Mouse (Mus musculus): Measurements from ENCODE around the gene Kif1c.
"Not testable (repeated sequence)": the region's sequence is repeated elsewhere in the genome, so short reads cannot be mapped to it uniquely, and the experiment has no call there.

Gene Kif1c

DNA sequence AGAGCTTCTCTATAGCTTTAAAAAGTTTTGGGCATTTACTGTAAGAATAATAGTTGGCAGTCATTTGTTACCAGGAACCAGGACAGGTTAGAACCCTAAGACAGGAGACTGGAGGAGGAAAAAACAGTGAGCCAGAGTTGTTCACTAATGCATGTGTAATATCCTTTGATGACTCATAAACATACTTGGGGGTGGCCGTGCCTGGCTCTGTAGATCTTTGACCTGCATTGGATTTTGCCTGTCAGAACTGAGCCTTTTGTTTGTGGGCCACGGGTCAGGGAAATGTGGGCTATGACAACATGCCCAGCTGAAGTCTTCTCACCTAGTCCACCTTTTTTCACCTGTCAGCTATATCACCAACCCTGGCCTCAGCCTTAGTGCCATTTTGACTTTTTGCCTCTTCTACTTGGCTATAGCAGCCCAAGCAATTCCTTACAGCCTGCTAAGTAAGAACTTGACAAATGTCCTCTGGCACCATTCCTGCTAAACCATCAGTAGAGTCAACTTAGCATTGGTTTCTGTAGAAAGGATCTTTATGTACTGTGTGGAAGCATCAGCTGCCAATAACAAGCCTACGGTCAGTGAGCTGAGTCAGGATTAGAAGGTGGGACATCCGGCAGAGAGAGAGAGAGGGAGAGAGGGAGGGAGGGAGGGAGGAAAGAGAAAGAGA is 47.7 kb downstream of the Kif1c start:
- no peak for DNase-seq

DNA sequence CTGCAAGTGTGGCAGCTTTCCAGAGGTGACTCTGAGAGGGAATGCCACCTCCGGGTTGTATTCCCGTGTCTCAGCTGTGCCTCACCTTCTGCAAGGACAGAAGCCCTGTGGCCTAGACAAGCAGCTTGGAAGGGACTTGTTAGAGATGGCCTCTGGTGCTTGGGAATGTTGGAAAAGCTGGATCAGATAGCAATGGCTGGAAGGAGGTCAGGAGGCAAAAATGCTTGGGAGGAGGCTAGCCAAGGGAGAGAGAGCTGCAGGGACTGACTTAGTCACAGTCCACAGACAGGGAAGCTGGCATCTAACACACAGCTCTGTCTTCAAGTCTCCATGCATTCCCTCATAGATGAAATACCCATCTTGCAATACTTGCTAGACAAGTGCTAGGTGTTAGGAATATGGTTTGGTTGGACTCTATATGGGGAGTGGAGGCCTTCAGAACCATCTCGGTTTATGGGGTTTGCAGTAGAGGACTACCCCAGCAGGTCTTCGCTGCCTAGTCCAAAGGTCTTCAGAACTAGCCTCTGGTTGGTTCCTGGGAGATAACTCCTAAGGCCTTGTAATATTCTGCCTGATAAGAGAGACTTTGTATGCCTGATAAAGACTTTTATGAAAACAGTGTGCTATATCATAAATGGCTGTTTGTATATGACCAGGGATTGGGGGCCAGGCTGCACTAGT is 52.1 kb downstream of the Kif1c start:
- DNase-seq: no peak

DNA sequence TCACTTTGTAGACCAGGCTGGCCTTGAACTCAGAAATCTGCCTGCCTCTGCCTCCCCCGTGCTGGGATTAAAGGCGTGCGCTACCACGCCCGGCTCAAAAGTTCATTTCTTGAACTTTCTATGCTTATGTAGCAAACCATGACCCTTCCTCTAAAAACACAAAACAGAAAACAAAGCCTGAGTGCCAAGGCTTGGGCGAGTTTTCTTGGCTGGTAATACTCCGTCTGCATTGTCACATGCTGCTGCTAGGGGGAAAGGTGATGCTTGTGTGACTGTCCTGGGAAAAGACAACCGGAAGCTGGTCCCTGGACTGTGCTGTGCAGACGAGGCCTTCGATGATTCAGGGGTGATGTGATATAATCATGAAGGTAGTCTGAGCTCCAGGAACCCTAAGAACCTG is 52.8 kb downstream of the Kif1c start:
- no peak for DNase-seq

DNA sequence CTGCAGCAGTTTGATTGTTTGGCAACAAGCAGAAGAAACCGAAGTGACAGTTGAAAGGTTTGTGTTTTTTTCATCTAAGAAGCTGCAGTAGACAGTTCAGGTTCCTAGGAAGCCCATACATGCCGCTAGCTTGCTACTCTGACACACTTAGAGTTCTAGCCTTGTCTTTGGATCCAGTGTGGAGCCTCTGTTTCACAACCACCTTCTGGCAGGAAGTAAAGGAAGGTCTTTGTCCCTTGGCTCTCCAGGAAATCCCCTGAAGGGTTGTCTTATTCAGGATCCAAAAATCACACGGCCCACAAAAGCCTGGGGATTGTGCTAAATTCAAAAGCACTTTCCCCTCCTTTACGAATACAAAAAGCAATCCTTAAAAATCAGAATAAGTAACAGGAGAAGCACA is 54.1 kb downstream of the Kif1c start:
- DNase-seq: no peak

DNA sequence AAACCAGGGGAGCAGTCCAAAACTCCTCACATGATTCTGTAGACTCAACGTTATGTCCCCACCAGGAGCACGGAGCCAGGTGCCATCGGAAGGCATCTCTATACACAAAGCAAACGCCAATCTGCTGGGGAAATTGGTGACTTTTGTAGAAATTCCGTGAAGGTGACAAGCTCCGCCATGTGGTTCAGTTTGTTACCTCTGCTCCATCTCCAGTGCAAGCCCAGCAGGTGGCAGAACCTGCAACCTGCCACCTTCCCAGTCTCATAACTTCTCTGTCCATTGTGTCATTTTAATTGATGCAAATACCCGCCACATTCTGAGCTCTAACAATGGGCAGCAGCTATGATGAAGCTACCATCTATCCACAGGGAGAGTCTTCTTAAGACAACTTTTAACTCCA is 54.6 kb downstream of the Kif1c start:
- DNase-seq: no peak

DNA sequence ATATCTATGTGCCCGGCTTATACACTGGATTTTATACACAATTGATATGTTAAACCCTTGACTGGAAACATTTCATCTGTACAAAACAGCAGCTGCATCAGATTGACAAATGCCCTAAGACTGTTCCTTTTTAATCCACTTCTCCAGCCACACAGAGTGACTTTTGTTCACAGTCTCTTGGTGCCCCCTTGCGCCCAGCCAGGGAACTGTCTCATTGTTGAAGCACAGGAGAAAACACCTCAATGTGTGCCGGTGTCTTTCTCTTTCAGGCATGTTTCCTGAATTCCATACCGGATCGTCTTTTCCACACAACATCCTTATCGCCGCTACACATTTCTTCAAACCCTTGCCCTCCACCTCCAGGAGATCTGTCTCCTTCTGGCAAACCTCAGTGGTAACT is 55.3 kb downstream of the Kif1c start:
- DNase-seq: peak; percentile 82

DNA sequence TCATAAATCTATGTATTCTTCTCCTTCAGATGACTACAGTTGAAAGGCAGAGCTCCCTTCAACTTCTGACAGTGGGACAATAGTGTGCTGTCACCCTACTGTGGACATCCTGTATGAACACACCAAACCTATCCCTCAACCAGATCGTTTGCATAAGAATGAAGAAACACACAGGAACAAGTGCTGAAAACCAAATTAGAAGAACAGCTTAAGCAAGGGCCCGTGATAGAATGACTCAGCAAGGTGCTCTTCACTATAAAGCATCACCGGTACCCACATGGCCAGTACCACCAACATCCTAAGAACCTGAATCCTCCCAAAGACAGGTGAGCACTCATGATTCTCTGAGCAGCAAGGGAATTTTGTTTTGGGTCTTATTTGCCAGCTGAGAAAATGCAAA is 60.1 kb downstream of the Kif1c start:
- not testable (repeated sequence) for DNase-seq

DNA sequence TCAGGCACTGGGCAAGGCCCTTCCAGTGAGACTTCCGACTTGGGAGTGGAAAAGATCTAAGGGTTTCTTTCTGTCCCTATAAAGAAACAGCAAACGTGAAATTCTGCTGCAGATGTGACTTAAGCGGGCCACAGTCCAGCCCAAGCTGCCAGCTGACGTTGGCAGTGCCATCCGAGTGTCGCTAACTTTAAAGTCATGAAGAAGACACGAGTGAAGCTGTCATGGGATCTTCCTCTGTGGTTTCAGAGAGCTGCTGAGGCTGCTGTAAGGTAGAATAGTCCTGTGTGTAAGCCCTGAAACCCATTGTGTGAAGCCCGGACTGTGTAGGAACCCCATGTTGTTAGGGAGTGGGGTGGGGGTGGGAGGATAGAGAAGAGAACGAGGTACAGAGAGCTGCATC is 62.3 kb downstream of the Kif1c start:
- no peak for DNase-seq

DNA sequence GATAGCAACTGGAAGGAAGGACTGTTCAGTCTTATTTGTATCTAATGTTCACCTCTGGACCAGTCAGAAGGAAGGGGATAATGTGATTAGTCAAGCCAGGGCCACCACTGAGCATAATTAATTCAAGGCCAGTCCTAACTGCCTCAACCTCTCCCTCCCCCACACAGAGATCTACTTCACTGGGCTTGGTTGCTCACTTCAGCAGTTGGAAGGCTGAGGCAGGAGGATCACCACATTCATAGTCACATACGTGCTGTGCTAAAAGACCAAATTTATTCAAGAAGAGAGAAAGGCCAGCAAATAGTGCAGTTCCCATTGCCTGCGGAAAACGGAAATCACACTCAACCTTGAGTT is 63.2 kb downstream of the Kif1c start:
- peak; percentile 36 for DNase-seq

DNA sequence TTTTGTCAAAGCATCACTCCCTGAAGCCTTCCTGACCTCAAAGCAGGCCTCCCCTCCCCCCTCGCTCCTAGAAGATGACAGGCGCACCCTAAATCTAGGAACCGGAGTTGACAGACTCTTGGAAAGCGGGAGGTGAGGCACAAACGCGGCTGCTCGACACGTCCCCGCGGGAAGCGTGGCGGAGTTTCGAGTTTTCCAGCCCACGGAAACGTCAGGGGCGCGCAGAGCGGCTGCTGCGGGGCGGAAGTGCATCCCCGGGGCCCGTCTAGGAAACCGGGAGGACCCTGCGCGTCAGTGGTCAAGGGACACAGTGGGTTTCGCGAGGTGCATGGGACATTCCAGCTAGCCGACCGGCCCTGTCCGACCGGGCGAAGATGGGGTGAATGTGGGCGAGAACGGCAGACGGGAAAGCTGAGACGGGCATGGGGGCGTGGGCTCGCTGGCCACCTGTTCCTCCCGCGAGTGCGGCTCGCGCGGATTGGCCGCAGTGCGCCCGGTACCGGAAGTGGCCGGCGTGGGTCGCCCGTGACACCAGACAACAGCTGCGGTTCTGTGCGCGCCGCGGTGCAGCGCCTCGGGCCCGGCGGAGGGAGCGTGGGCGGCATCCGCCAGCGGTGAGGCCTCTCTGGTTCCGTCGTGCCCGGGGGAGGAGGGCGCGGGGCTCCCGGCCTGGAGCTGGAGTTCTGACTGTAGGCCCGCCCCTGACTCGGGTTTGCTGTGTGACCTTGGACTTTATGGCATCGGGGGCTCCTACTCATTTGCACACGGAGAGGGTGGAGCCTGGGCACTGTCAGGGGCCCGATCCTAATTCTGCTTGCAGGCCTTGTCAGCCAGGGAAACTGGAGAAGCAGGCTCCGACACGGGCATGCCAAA is 63.8 kb downstream of the Kif1c start, which contains the start of gene Zfp3:
Gene Zfp3, plus strand, starts transcription at position 274 of the 873 bp plus-strand sequence.
- peak; percentile 86 for DNase-seq

DNA sequence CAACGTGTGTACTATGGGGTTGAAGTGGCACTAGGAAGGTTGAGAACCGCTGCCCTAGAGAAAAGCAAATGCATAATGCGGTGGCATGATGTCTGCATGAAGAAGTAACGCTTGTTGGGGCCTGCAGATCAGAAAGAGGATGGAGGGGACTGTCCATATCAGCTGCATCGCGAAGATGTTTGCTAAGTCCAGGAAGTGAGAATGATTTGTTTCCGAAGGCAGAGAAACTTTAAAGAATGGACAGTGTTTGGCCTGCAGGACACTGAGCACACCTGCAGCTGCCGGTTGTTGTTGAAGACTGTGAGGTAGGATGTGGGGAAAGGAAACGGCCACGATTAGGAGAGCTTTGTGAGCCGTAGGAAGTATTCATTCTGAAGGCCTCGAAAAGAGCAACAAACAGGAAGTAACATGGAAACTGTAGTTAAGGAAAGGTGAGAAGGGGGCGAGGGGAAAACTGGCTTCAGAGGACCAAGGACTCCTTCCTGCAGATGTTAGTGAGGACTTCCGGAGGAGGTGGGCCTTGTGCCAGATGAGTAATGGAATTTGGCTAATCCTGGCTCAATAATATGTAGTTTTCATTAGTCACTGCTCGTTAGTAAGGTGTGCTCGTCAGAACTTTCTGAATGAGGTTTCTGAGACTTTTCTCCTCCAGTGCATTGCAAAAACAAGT is 65.6 kb downstream of the Kif1c start:
- peak; percentile 38 for DNase-seq

DNA sequence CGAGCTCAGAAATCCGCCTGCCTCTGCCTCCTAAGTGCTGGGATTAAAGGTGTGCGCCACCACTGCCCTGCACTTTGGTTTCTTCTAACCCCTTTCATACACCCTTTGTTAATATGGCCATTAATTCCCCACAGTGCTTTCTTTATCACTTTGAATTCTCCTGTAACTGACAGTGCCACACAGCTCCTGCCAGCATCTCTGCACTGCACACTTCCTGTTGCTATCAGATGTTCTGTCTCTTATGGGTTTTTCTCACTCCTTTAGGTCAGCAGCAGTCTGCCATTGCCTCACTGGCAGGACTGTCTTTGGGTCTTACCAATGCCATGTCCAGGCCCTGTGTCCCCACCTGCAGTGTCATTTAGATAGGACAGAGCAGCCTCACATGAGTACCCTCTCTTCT is 70.5 kb downstream of the Kif1c start:
- no peak for DNase-seq

DNA sequence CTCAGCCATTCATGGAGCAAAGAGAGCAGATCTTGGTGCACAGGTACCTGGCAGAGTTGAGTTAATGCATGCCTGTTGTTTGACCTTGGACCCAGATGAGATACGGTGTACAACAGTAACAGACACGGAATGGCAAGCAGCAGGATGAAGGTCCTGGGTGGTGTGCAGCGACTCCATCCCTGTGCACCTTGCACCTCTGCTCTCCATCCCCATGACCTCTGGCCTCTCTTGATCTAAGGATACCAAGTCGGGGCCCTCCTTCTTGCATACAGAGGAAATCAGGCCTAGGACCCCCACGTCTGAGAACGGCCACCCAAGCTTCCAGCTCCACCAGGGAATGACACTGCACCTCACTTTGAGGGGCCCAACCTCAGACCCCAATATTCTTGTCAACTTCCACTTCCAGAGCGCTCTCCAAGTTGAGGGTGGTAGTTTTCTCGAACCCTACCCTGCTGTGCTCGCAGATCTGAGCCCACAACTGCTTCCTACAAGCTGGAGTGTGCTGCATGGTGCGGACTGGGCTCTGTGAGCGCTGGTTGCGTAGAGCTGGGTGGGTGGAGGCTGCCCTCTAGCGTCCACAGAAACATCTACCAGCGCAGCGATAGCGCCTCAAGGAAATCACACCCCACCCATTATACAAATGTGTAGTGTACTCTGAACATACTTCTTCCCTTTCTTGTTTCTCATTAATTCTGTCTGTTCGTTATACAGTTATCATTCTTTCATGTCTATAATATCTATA is 76.7 kb downstream of the Kif1c start:
- DNase-seq: peak; percentile 69

DNA sequence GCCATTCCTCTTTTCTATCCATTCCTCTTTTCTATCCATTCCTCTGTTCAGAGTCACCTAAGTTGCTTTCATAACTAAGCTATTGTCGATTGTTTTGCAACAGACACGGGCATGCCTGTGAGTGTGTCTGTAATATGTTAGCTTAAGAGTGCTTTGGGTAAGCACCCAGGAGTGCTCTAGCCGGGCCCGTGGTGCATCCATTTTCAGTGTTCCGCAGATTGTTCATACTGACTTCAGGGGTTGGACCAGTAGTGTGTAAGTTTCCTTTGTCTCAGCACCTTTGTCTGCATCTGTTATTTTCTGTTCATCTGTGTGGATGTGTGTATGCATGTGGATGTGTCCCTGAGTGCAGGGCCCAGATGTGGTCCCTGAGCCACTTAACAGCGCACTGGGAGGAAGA is 77.3 kb downstream of the Kif1c start:
- DNase-seq: no peak

DNA sequence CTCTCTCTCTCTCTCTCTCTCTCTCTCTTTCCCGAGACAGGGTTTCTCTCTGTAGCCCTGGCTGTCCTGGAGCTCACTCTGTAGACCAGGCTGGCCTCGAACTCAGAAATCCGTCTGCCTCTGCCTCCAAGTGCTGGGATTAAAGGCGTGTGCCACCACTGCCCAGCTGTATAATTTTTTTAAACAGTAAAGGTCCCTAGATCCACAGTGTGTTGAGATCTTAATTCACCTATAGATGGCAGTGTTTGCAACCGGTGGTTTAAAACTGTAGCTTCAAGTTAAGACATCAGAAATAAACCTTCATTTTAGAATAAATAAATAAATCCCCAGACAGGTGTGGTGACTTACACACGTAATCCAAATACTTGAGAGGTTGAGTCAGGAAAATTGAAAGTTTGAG is 77.7 kb downstream of the Kif1c start:
- peak; percentile 46 for DNase-seq

Data from kidney, adult 9 months (tissue).